Mouse (Mus musculus): ENCODE data around the gene AI467606. TPM values are rescaled to one million over a fixed set of nuclear protein-coding genes. Genes with fewer than 3 reads are reported as not detected.

The AI467606 gene
- 10 to 100 TPM; 64.8 to 66.9 TPM for total RNA-seq (2023)

DNA sequence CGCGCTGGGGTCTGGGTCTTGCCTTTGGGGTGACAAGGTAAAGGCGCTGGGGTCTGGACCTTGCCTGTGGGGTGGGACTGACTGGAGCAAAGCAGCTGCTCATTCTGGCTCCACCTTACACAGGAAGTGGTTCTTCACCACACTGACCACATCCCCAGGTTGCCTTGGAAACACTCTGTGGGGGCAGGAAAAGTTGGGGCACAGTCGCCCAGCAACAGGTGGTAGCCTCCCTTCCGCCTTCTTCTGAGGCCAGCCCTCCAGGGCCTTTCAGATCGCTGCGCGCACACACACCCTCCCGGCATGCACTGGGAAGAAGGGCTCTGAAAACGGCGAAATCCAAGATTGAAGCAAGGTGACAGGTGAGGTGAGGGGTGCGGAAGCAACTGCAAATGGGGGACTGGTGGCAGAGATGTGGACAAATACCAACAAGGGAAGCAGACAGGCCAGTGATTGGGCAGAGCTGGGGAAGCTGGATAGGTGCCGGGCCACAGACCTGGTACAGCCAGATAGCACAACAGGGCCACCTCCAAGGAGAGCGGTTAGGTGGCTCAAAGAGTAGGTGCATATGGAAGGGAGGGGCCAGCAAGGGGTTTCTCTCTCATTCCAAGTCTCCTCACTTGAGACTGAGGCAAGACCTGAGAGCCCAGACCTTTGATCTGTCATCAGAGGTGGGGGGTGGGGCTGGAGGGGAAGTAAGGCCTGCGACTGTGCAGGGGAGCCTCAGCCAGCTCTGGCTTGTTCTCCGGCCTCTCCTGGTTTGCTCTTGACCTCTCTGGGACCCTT, at the start of gene AI467606:
AI467606 (plus strand) TSS at position 246 of the 783 bp plus-strand sequence.

GRCm38 (mm10) chr7:127041851-127042672, 49.1 kb upstream of the AI467606 start, which contains the start of gene Kif22:
Gene Kif22, minus strand, starts transcription at chr7:127042471.

GRCm38 (mm10) chr7:127087278-127088010, 3.7 kb upstream of the AI467606 start, which contains the start of gene Zg16:
Gene Zg16, minus strand, starts transcription at chr7:127087328.

DNA sequence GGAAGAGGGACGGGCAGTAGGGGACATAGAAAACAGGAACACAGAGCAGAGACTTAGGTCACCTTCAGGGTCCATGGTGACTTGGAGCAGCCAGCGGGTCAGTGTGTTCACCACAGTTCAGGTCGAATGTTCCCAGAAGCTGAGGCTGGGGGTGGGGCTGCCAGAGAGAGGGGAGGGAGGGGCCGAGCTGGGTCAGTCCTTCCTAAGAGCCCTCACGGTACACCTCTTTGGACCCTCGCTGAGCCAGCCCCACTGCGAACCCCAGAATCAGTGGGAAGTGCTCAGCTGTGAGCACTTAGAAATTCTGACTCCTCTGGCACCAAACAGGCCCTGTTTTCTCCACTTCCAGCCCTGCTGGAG, 30.7 kb downstream of the AI467606 start, which contains the start of gene Qprt:
Qprt (minus strand) TSS at position 316 of the 360 bp plus-strand sequence.

GRCm38 (mm10) chr7:127137262-127138017, 46.3 kb downstream of the AI467606 start, which contains the start of gene Spn:
Gene Spn, minus strand, starts transcription at chr7:127137823.

Other genes starting within 250 kb of the AI467606 start
- not detected for gene Doc2a, start 243.9 kb upstream of the AI467606 start, total RNA-seq (2023)
- 10 to 100 TPM in 1 of 2 experiments, 1 to 10 TPM in 1; 5.0 to 14.0 TPM for gene Hirip3, start 229.4 kb upstream of the AI467606 start, total RNA-seq (2023)
- gene Ino80e, start 229.0 kb upstream of the AI467606 start, total RNA-seq (2023) = 10 to 100 TPM; 52.2 to 66.3 TPM
- gene Taok2, start 206.7 kb upstream of the AI467606 start, total RNA-seq (2023) = 10 to 100 TPM; 71.6 to 71.9 TPM
- gene Tmem219, start 168.4 kb upstream of the AI467606 start, total RNA-seq (2023) = 10 to 100 TPM; 63.5 to 71.0 TPM
- 10 to 100 TPM; 31.5 to 32.7 TPM for gene Kctd13, start 162.5 kb upstream of the AI467606 start, total RNA-seq (2023)
- not detected for gene Asphd1, start 141.8 kb upstream of the AI467606 start, total RNA-seq (2023)
- gene Sez6l2, start 140.8 kb upstream of the AI467606 start, total RNA-seq (2023) = 1 to 10 TPM; 2.2 to 4.1 TPM
- 10 to 100 TPM; 84.1 to 92.1 TPM for gene Cdipt, start 115.4 kb upstream of the AI467606 start, total RNA-seq (2023)
- 1 to 10 TPM; 3.5 to 3.7 TPM for gene Cdiptos, start 115.3 kb upstream of the AI467606 start, total RNA-seq (2023)
- gene Mvp, start 76.7 kb upstream of the AI467606 start, total RNA-seq (2023) = 100 to 1,000 TPM; 116 to 123 TPM
- 1 to 10 TPM in 1 of 2 experiments, not detected in 1; 9.0 TPM for gene Pagr1b, start 74.9 kb upstream of the AI467606 start, total RNA-seq (2023)
- gene Pagr1a, start 74.0 kb upstream of the AI467606 start, total RNA-seq (2023) = 10 to 100 TPM in 1 of 2 experiments, 1 to 10 TPM in 1; 2.2 to 14.5 TPM
- gene Gm42742, start 70.3 kb upstream of the AI467606 start, total RNA-seq (2023) = 10 to 100 TPM; 29.0 to 34.8 TPM
- gene Prrt2, start 70.1 kb upstream of the AI467606 start, total RNA-seq (2023) = 1 to 10 TPM; 1.3 TPM
- gene Maz, start 64.3 kb upstream of the AI467606 start, total RNA-seq (2023) = 100 to 1,000 TPM; 166 to 172 TPM
- gene Kif22, start 48.9 kb upstream of the AI467606 start, total RNA-seq (2023) = 1 to 10 TPM; 1.7 to 2.3 TPM
- under 1 TPM in 1 of 2 experiments, not detected in 1; 0.85 TPM for gene Zg16, start 4.0 kb upstream of the AI467606 start, total RNA-seq (2023)
- gene Qprt, start 30.9 kb downstream of the AI467606 start, total RNA-seq (2023) = 10 to 100 TPM; 10.5 to 12.1 TPM
- gene Spn, start 46.5 kb downstream of the AI467606 start, total RNA-seq (2023) = 100 to 1,000 TPM; 289 to 346 TPM
- 10 to 100 TPM; 52.2 to 60.9 TPM for gene Cd2bp2, start 104.7 kb downstream of the AI467606 start, total RNA-seq (2023)
- 100 to 1,000 TPM in 1 of 2 experiments, 10 to 100 TPM in 1; 94.8 to 106 TPM for gene Tbc1d10b, start 117.1 kb downstream of the AI467606 start, total RNA-seq (2023)
- not detected for gene Mylpf, start 117.5 kb downstream of the AI467606 start, total RNA-seq (2023)
- 1 to 10 TPM; 4.5 TPM for gene Zfp553, start 141.7 kb downstream of the AI467606 start, total RNA-seq (2023)
- 1 to 10 TPM; 5.4 to 5.5 TPM for gene Sept1, start 141.8 kb downstream of the AI467606 start, total RNA-seq (2023)
- gene Zfp771, start 152.9 kb downstream of the AI467606 start, total RNA-seq (2023) = 1 to 10 TPM; 7.0 to 8.8 TPM
- gene Dctpp1, start 169.3 kb downstream of the AI467606 start, total RNA-seq (2023) = 10 to 100 TPM; 15.2 to 17.6 TPM
- gene Sephs2, start 182.7 kb downstream of the AI467606 start, total RNA-seq (2023) = 10 to 100 TPM; 66.0 to 73.4 TPM
- gene Itgal, start 204.9 kb downstream of the AI467606 start, total RNA-seq (2023) = 100 to 1,000 TPM; 900 to 916 TPM